Mouse (Mus musculus): ENCODE measurements at regions not wholly inside any gene's neighbourhood (a gene's known extent, or its start where the extent isn't known, plus 50 kb on each side); places are given as distances from the start of the nearest gene placed in this dataset.

GRCm38 (mm10) chr3:149042527-149042926 is 52.2 kb upstream of the Adgrl2 start:
- no peak for TF ChIP-seq CTCF (IDR thresholded peaks at IDR 0.05; ENCODE audit: low read depth)
- no peak for TF ChIP-seq EP300 (optimal IDR thresholded peaks at IDR 0.05)
